Mouse (Mus musculus) intestine, postnatal 0 days (tissue): Measurements from ENCODE around the gene Ccdc13. TPM values are rescaled to one million over a fixed set of nuclear protein-coding genes. Genes with fewer than 3 reads are reported as not detected.

Experiments
- ATAC-seq: fragments of 200-750 bp; cut with Nextera tagmentation; 2 replicates; pipeline ENCODE4 v1.8.0; 2017; ENCODE audit warnings: mild to moderate bottlenecking, moderate TSS enrichment, moderate library complexity
- H3K27ac ChIP-seq: fragments of 300-500 bp; sonication (generic); 2 replicates; pipeline ENCODE4 v1.5.1; 2014; ENCODE audit warnings: mild to moderate bottlenecking, low read depth, low read length, moderate library complexity
- H3K27me3 ChIP-seq: fragments of 300-500 bp; sonication (generic); replicated peaks from 2 replicates; pipeline ENCODE4 v1.6.1; 2014; ENCODE audit warnings: low read length, mixed read lengths; ENCODE audit not compliant: control insufficient read depth, insufficient read depth
- H3K36me3 ChIP-seq: fragments of 300-500 bp; sonication (generic); 2 replicates; pipeline ENCODE4 v1.6.1; 2014; ENCODE audit warnings: mild to moderate bottlenecking, moderate library complexity; ENCODE audit not compliant: control insufficient read depth, insufficient read depth
- H3K4me1 ChIP-seq: fragments of 300-500 bp; sonication (generic); replicated peaks from 2 replicates; pipeline ENCODE4 v1.6.1; 2014; ENCODE audit warnings: antibody characterized with exemption, low read length, mixed read lengths; ENCODE audit not compliant: control insufficient read depth, insufficient read depth
- H3K4me2 ChIP-seq: fragments of 300-500 bp; sonication (generic); replicated peaks from 2 replicates; pipeline ENCODE4 v1.6.1; 2014; ENCODE audit warnings: low read depth, mild to moderate bottlenecking, moderate library complexity
- H3K4me3 ChIP-seq: fragments of 300-500 bp; sonication (generic); 2 replicates; pipeline ENCODE4 v1.5.1; 2014; ENCODE audit warnings: low read depth, low read length
- H3K9ac ChIP-seq: fragments of 300-500 bp; sonication (generic); 2 replicates; pipeline ENCODE4 v1.6.1; 2014; ENCODE audit warnings: mild to moderate bottlenecking, low read depth, low read length
- H3K9me3 ChIP-seq: fragments of 300-500 bp; sonication (generic); 2 replicates; pipeline ENCODE4 v1.6.1; 2016; ENCODE audit warnings: mixed run types; ENCODE audit not compliant: control insufficient read depth
- CTCF ChIP-seq: sonication (generic); IDR thresholded peaks from 2 replicates; pipeline ENCODE4 v1.5.1; 2016; ENCODE audit warnings: low read depth, mild to moderate bottlenecking, control low read depth, antibody characterized with exemption, moderate library complexity
- WGBS: fragments of 180-500 bp; shearing (Covaris S2); extraction: QIAGEN DNeasy Blood & Tissue Kit; methylation state at CpG from one replicate; pipeline ENCODE4 v1.1.7; 2014; 5-methylcytosine and 5-hydroxymethylcytosine counted together
- polyA plus RNA-seq: library from polyadenylated mRNA; unstranded; fragments of >200 nt; fragmentation: Nextera tagmentation; extraction: Ambion mirVana; gene quantifications from 2 replicates; pipeline ENCODE4 v1.2.1, GENCODE M21; 2015

The Ccdc13 gene
- polyA plus RNA-seq, 1 experiment from 2014 or later: 0.31 TPM

DNA sequence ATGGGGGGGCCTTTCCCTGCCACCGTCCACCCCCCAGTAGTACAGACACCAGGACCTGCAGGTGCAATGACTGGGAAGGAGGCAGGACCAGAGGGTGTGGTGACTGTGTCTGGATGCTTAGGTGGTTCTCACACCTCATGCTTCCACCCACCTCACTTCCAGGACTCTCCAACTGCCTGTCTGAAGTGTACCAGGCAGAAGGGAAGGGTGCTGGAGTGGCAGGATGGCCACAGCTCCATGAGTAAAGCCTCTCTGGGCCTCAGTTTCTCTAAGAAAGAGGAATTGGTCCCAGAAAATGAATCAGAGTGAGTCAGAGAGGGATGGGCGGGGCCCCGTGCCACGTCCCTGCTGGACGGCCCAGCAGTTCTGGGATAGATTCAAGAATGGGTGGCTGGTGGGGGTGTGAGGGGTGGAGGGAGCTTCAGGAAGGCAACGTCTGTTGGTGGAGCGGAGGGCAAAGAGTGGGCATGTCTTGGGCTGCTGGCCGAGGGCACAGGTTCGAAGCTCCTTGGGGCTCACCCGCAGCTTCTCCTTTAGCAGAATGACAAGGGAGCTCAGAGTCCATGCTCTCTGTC, 78.1 kb downstream of the Ccdc13 start:
- no peak for TF ChIP-seq CTCF
- H3K27me3 ChIP-seq: no peaks in the 10 kb centered on the region
- no peaks in the 10 kb centered on the region for H3K9me3 ChIP-seq
- peaks cover 21% of the 10 kb centered on the region for H3K36me3 ChIP-seq
- H3K4me1 ChIP-seq: 0 out of 2 replicates have a peak, but pooled peaks cover 4% of the 10 kb centered on the region
- no peak overlapping the region for H3K27ac ChIP-seq
- 52% methylated on average over 10 of the region's 10 CpGs for WGBS
- ATAC-seq: no peak
- peak overlapping the region; percentile 80; the same call in 1 of the 2 replicates for H3K4me3 ChIP-seq
- peak overlapping the region; percentile 100 for H3K4me2 ChIP-seq
- H3K9ac ChIP-seq: no peak overlapping the region

DNA sequence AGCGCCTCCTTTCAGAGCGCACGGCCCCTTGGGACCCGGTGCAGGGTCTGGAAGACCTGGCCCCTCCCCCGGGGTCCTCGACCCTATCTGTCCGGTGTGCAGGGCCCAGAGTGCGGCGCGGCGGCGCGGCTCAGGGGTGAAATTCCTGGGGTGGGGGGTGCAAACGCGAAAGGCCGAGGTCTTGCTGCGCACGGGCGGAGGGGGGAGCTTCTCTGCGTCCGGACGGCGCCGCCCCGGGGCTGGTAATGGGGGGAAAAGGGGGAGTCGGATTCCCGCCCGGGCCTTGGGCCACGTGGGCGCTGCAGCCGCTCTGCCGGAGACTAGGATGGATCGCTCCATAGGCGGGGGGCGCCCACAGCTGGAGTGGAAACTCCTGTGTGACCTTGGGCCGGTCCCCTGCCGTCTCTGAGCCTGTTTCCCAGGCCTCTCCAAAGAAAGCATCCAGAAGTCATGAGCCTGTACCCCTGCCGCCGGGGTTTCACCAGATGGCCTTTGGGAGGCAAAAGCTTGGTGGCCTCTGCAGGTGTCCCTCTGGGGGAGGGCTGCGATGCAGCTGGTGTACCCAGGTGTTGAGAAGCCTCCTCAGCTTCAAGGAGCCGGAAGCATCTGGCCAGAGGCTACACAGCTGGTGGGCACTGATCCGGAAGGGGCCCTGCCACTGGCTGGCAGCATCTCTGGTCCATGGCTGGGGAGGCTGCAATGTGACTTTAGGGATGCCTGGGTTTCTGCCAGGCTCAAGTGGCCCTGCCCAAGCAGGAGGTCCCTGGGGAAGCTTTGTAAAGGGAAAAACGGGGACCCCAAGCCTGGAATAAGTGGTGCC, 78.8 kb downstream of the Ccdc13 start:
- Histone ChIP-seq H3K9me3 (no peaks in the 10 kb centered on the region), H3K9ac (peak overlapping the region; percentile 81), H3K27me3 (no peaks in the 10 kb centered on the region), H3K27ac (peak overlapping the region; percentile 68), H3K4me2 (peak overlapping the region; percentile 100), H3K36me3 (peaks cover 28% of the 10 kb centered on the region), H3K4me3 (peak overlapping the region; percentile 80), H3K4me1 (0 out of 2 replicates have a peak, but pooled peaks cover 4% of the 10 kb centered on the region)
- WGBS: 2% methylated on average over 43 of the region's 43 CpGs
- peak; percentile 28; the same call in 1 of the 2 replicates for TF ChIP-seq CTCF
- peak; percentile 49 for ATAC-seq

GRCm38 (mm10) chr9:121759091-121760081, 79.9 kb downstream of the Ccdc13 start, which contains the start of gene Zfp651:
Gene Zfp651, plus strand, starts transcription at chr9:121759330.
- Histone ChIP-seq H3K9ac (peak within 1 kb of the TSS; percentile 81), H3K27ac (peak within 1 kb of the TSS; percentile 68), H3K9me3 (no peaks in the 10 kb centered on the region), H3K4me2 (peak within 1 kb of the TSS; percentile 100), H3K27me3 (no peaks in the 10 kb centered on the region), H3K4me1 (0 out of 2 replicates have a peak, but pooled peaks cover 4% of the 10 kb centered on the region), H3K36me3 (peaks cover 33% of the 10 kb centered on the region), H3K4me3 (peak within 1 kb of the TSS; percentile 80)
- peak; percentile 51 for ATAC-seq
- under 1% methylated on average over 79 of the region's 97 CpGs for WGBS
- no peak for TF ChIP-seq CTCF

- H3K4me3 ChIP-seq: no peak overlapping the region
- H3K27ac ChIP-seq: no peak overlapping the region; the same call in 1 of the 2 replicates
- peaks cover 34% of the 10 kb centered on the region for H3K36me3 ChIP-seq
- no peak for ATAC-seq
- H3K4me2 ChIP-seq: peak overlapping the region; percentile 100
- 50% methylated on average over 10 of the region's 10 CpGs for WGBS
- no peaks in the 10 kb centered on the region for H3K27me3 ChIP-seq
- H3K9ac ChIP-seq: no peak overlapping the region
- H3K9me3 ChIP-seq: no peaks in the 10 kb centered on the region
- H3K4me1 ChIP-seq: 0 out of 2 replicates have a peak, but pooled peaks cover 4% of the 10 kb centered on the region
- no peak for TF ChIP-seq CTCF
Observed at GRCm38 (mm10) chr9:121757835-121758814, 81.1 kb downstream of the Ccdc13 start.

DNA sequence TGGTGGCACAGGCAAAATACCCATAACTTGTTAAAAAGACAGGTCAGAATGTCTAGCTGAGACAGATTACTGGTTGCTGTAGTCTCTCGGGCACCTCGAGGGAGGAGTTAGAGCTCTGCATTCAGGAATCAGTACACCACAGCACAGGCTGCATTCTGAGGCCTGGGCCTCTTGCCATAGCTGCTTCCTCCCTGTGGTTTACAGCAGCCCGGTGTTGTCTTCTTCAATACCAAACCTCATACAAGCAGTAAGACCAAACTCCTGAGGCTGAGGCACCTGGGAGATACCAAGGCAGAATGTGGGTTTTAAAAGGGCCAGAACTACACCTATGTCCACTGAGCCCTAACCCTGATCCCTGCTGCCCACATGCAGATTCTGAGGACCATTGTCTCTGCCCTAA, 81.8 kb downstream of the Ccdc13 start:
- Histone ChIP-seq H3K4me1 (0 out of 2 replicates have a peak, but pooled peaks cover 4% of the 10 kb centered on the region), H3K27me3 (no peaks in the 10 kb centered on the region), H3K36me3 (peaks cover 36% of the 10 kb centered on the region), H3K4me3 (no peak overlapping the region), H3K4me2 (peak overlapping the region; percentile 17; the same call in 1 of the 2 replicates), H3K27ac (no peak overlapping the region; the same call in 1 of the 2 replicates), H3K9me3 (no peaks in the 10 kb centered on the region), H3K9ac (no peak overlapping the region)
- no peak for ATAC-seq
- 39% methylated on average over 3 of the region's 3 CpGs for WGBS
- no peak for TF ChIP-seq CTCF
